Mouse (Mus musculus): ENCODE measurements around the gene Susd1.

- no peak for TF ChIP-seq CTCF (IDR thresholded peaks at IDR 0.05)
- no peak for TF ChIP-seq POLR2A (IDR thresholded peaks at IDR 0.05; ENCODE audit: insufficient read depth, low read depth, low read length)
These were observed 12.0 kb downstream of the Susd1 start for GRCm38 (mm10) chr4:59426429-59426828.
